Mouse (Mus musculus) ES-Bruce4 (cell line): ENCODE data around the gene Pycr2.

ENCODE experiments used
- EP300 ChIP-seq: IDR thresholded peaks from 2 replicates; pipeline ENCODE4 v1.6.1; 2011; ENCODE audit warnings: low read depth, low read length; ENCODE audit not compliant: insufficient read depth
- POLR2A ChIP-seq: IDR thresholded peaks from one replicate; pipeline ENCODE4 v1.8.1; 2011; ENCODE audit warnings: low read length; ENCODE audit not compliant: insufficient read depth

GRCm38 (mm10) chr1:180926286-180926685 lies 22.2 kb downstream of the Pycr2 start:
- no peak for TF ChIP-seq POLR2A
- no peak for TF ChIP-seq EP300
